Mouse (Mus musculus): ENCODE data around the gene Atg3.

Gene Atg3

DNA sequence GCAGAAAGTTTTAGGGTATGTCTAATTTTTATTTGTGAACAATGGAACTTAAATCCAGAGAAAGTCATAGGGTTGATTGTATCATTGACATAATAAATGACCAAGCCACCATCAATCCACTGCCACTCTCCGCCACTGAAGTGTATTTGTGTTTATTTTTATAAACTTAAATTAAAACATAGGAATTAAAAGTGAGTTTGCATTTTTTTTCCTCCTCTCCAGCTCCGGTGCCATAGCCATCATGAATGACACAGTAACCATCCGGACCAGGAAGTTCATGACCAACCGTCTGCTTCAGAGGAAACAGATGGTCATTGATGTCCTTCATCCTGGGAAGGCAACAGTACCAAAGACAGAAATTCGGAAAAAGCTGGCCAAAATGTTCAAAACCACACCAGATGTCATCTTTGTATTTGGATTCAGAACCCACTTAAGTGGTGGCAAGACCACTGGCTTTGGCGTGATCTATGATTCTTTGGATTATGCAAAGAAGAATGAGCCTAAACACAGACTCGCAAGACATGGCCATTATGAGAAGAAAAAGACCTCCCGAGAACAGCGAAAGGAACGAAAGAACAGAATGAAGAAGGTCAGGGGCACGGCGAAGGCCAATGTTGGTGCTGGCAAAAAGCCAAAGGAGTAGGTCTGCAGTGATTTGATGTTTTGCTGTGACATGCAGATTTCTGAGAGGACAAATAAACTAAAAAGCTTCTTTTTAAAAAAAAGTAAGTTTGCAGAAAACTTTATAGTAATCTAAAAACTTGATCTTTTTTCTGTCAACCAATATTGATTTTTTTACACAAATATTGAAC, 46.5 kb downstream of the Atg3 start:
- DNase-seq: no peak

- DNase-seq: no peak
Measured at GRCm38 (mm10) chr16:45222016-45222415, 63.4 kb downstream of the Atg3 start.

- DNase-seq: no peak
Measured at GRCm38 (mm10) chr16:45222771-45223170, 64.2 kb downstream of the Atg3 start.

DNA sequence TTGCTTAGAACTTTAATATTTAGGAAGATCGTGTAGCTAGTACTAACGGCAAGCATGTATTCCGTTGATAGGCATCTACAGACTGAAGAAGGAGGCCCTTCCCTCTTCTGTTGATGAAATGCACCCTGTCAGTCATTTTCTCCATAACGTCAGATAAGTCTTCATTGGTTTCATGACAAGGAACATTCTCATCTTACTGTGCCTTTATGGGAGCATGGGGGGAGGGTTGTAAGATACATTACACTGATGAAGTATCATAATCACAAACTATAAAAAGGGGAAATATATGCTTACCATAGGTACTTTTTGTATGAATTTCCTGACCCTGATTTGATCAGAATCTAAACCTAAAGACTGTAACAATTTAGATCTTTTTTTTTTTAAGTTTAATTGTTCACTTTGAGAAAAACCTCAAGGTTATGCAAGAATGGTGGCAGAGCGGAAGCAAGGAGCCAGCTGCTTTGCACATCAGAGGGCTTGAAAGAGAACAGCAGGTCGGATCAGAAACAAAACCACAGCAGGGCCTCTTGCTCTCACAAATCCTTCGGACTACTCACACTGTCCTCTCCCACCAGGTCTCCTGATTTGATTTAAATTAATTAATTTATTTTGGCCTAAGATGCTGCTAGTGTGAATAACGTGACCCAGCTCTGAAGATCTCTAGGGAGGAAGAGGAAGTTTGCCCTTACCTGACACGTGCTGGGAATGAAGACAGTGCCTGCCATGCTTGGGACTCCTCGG, 65.2 kb downstream of the Atg3 start, which contains the start of gene Btla:
Gene Btla, plus strand, starts transcription at position 668 of the 741 bp plus-strand sequence.
- peak; percentile 29 for DNase-seq

- DNase-seq: no peak
Measured at GRCm38 (mm10) chr16:45224431-45225008, 65.9 kb downstream of the Atg3 start.

GRCm38 (mm10) chr16:45227002-45227401, 68.4 kb downstream of the Atg3 start:
- no peak for DNase-seq

DNA sequence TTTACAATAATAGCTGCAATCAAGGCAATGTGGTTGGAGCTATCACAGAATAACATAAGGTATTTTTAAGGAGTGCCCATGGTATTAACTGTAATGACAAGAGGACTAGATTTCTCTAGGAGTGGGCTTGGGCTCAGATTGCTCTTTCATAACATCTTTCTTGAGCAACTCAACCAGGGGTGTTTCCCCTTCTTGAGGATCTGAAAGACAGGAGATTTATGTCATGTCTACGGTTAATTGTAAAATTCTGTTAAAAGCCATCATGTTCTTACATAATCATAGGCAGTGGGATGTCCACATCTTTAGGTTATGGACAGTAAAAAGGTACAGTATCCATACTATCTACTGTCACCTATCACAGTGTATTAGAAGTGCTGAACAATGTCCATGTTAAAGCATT, 72.7 kb downstream of the Atg3 start:
- no peak for DNase-seq

DNA sequence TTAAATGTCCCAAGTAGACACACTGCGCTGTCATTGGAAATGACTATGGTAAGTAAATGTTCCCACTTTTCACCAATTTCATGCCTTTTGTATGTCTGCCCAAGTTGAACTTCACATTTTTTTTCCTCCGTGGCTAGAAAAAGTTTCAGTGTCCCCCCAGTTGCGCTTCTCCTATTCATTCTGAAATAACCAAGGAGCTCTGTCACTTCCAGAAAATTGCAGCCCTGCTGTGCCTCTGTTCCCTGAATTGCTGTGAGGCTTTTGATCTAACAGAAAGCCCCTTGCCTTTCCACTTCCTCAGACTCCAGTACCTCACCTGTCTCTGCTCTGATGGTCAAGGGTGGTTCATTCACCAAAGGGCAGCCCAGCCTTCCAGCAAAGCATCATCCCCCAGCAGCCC, 74.4 kb downstream of the Atg3 start:
- DNase-seq: no peak

All from lung, postnatal 36 days (tissue).